Mouse (Mus musculus) right cerebral cortex, adult 2 months (tissue): ENCODE data around the gene Gfod2.

Experiments
- DNase-seq, 2 experiments: peaks; one replicate each; pipeline ENCODE4 v3.0.0; 2021 to 2022; ENCODE audit warnings: low spot score in 2 of 2

Gfod2 gene

GRCm38 (mm10) chr8:105758277-105759108 is at the start of gene Gfod2:
Gene Gfod2 (minus strand): TSS chr8:105758664.
- DNase-seq = peak; percentile 97 to 98

- DNase-seq = no peak
Observed at GRCm38 (mm10) chr8:105807766-105808165, 49.3 kb upstream of the Gfod2 start.

GRCm38 (mm10) chr8:105805964-105806363 is 47.5 kb upstream of the Gfod2 start:
- DNase-seq = no peak

- no peak for DNase-seq
Observed at GRCm38 (mm10) chr8:105805346-105805745, 46.9 kb upstream of the Gfod2 start.

GRCm38 (mm10) chr8:105804797-105805196 is 46.3 kb upstream of the Gfod2 start:
- no peak for DNase-seq

- no peak for DNase-seq
Observed at GRCm38 (mm10) chr8:105801153-105801904, 42.9 kb upstream of the Gfod2 start.

GRCm38 (mm10) chr8:105799091-105799812 is 40.8 kb upstream of the Gfod2 start:
- peak in 1 of 2 experiments; percentile 30 for DNase-seq

- DNase-seq = no peak
Observed at GRCm38 (mm10) chr8:105798408-105798807, 39.9 kb upstream of the Gfod2 start.

GRCm38 (mm10) chr8:105795785-105796184 is 37.3 kb upstream of the Gfod2 start:
- no peak for DNase-seq

- DNase-seq = no peak
Observed at GRCm38 (mm10) chr8:105794009-105794598, 35.6 kb upstream of the Gfod2 start.

GRCm38 (mm10) chr8:105793331-105793730 is 34.9 kb upstream of the Gfod2 start:
- DNase-seq = no peak

GRCm38 (mm10) chr8:105789626-105790025 is 31.2 kb upstream of the Gfod2 start:
- no peak for DNase-seq

GRCm38 (mm10) chr8:105788927-105789326 is 30.5 kb upstream of the Gfod2 start:
- DNase-seq = no peak

- no peak for DNase-seq
Observed at GRCm38 (mm10) chr8:105788241-105788640, 29.8 kb upstream of the Gfod2 start.

- no peak for DNase-seq
Observed at GRCm38 (mm10) chr8:105780298-105780697, 21.8 kb upstream of the Gfod2 start.

GRCm38 (mm10) chr8:105777833-105778232 is 19.4 kb upstream of the Gfod2 start:
- no peak for DNase-seq

GRCm38 (mm10) chr8:105774498-105774897 is 16.0 kb upstream of the Gfod2 start:
- peak; percentile 32 to 47 for DNase-seq

- no peak for DNase-seq
Observed at GRCm38 (mm10) chr8:105773441-105773861, 15.0 kb upstream of the Gfod2 start.

- no peak for DNase-seq
Observed at GRCm38 (mm10) chr8:105771398-105772175, 13.1 kb upstream of the Gfod2 start.

GRCm38 (mm10) chr8:105770609-105771008 is 12.1 kb upstream of the Gfod2 start:
- no peak for DNase-seq
